Mouse (Mus musculus) fibroblast of lung, adult 2 months (primary cell): ENCODE results near the gene Hoxb9.

ENCODE experiments used
- DNase-seq: peaks from one replicate; pipeline ENCODE4 v3.0.0-alpha.2; 2011; ENCODE audit warnings: low read depth

Hoxb9 gene

GRCm38 (mm10) chr11:96284774-96285734 is 13.8 kb downstream of the Hoxb9 start:
- no peak for DNase-seq

- no peak for DNase-seq
Observed at GRCm38 (mm10) chr11:96285771-96286738, 14.8 kb downstream of the Hoxb9 start, which contains the start of gene Hoxb7. Gene Hoxb7 (plus strand): TSS chr11:96286623.

- no peak for DNase-seq
Observed at GRCm38 (mm10) chr11:96286739-96287385, 15.6 kb downstream of the Hoxb9 start.

GRCm38 (mm10) chr11:96287411-96287810 is 16.2 kb downstream of the Hoxb9 start:
- DNase-seq, result no peak

- no peak for DNase-seq
Observed at GRCm38 (mm10) chr11:96288455-96289221, 17.4 kb downstream of the Hoxb9 start.

- no peak for DNase-seq
Observed at GRCm38 (mm10) chr11:96289293-96289692, 18.0 kb downstream of the Hoxb9 start.

- DNase-seq, result no peak
Observed at GRCm38 (mm10) chr11:96289837-96290236, 18.6 kb downstream of the Hoxb9 start.

GRCm38 (mm10) chr11:96290705-96291355 is 19.6 kb downstream of the Hoxb9 start:
- no peak for DNase-seq

- no peak for DNase-seq
Observed at GRCm38 (mm10) chr11:96291681-96292564, 20.7 kb downstream of the Hoxb9 start, which contains the start of gene Hoxb6. Gene Hoxb6 (plus strand): TSS chr11:96292476.

GRCm38 (mm10) chr11:96292565-96293301 is 21.5 kb downstream of the Hoxb9 start:
- no peak for DNase-seq

- no peak for DNase-seq
Observed at GRCm38 (mm10) chr11:96293302-96293921, 22.2 kb downstream of the Hoxb9 start.

- no peak for DNase-seq
Observed at GRCm38 (mm10) chr11:96294245-96295091, 23.2 kb downstream of the Hoxb9 start.

GRCm38 (mm10) chr11:96295092-96295835 is 24.0 kb downstream of the Hoxb9 start:
- DNase-seq, result no peak

- DNase-seq, result no peak
Observed at GRCm38 (mm10) chr11:96296997-96297396, 25.7 kb downstream of the Hoxb9 start.

- DNase-seq, result no peak
Observed at GRCm38 (mm10) chr11:96297428-96297827, 26.2 kb downstream of the Hoxb9 start.

GRCm38 (mm10) chr11:96297968-96298635 is 26.8 kb downstream of the Hoxb9 start:
- DNase-seq, result no peak
